Mouse (Mus musculus) heart, postnatal 0 days (tissue): ENCODE results near the gene Mri1.

ENCODE experiments used
- CTCF ChIP-seq: IDR thresholded peaks from 2 replicates; pipeline ENCODE4 v1.5.1; 2016; ENCODE audit warnings: antibody characterized with exemption, control low read depth, low read depth
- EP300 ChIP-seq: IDR thresholded peaks from 2 replicates; pipeline ENCODE4 v1.6.1; 2016; ENCODE audit warnings: antibody characterized with exemption, low read depth

DNA sequence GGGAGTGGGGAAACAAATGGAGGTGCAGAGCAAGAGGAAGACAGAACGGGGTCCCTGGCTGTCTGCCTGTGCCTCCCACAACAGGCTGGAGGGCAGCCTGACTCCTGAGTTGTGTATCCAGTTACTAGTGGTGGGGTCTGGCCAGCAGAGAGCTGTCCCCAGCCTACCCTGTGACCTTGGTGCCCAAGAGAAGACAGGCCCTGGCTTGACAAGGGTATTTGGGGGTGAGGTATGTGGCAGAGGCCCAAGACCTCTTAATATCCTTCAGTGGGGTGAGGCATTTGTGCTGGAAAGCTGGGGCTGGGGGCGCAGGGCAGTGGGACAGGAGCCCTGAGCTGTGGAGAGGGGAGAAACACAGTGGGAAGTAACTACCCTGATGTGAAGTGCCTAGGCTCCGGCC lies 45.9 kb downstream of the Mri1 start:
- TF ChIP-seq CTCF, result no peak
- no peak for TF ChIP-seq EP300
